Comparison of ENCODE assay signal across 9 mouse cellular contexts in the genomic region with DNA sequence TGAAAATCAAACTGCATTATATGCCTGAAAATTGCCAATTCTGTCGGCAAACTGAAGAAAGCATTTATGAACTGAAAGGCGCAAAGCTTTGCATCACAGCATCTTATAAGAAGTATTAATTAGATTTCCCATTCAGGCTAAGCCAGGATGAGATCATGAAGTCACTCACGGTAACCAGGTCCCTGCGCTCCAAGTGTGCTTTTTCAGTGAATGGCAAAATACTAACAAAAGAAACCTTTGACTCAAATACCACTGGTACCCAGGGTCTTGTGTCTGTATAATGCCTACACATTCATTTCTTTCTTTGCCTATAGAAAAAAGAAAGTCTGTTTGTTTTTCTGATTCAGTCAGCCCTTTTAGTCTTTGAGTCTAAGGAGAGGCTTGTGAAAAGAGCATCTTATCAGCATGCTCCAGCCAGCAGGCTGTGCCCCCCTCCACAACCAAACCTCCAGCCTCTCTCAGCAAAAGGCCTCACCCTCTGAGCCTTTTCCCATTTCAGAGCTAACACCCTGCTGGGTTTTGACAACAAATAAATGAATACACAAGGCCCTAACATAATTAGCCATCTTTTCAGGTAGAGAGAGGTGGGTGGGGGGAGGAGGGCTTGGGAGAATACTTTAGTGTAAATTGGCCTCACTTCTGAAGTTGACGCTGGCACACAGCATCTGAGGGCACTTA.
DNase-seq lines count a peak whose midpoint lies in the region; ATAC-seq lines count a peak whose summit lies in the region.
"Had no signal": no experiment of that assay in that cellular context is flagged by ENCODE, and none has a peak within 500 bp of the region (broad histone marks: within the 10 kb centered on the region; RNA-seq: fewer than 3 reads in every experiment).

No protein-coding gene starts in this region.

- no peaks in the 10 kb centered on the region for H3K27me3 ChIP-seq in heart, embryonic 10.5 days (ENCODE audit: insufficient read depth, poor library complexity, severe bottlenecking)
- H3K27me3 ChIP-seq in hindbrain, embryonic 10.5 days (ENCODE audit: insufficient read depth, poor library complexity, severe bottlenecking), result peaks cover 41% of the 10 kb centered on the region
- H3K27me3 ChIP-seq: CH12.LX had no signal

- peak overlapping the region; percentile 99 for H3K27ac ChIP-seq in heart, embryonic 10.5 days
- H3K27ac ChIP-seq in hindbrain, embryonic 10.5 days, result peak overlapping the region; percentile 98

- ATAC-seq in megakaryocyte-erythroid progenitor cell, adult 5-6 weeks (replicated peaks; ENCODE audit: low FRiP score, low TSS enrichment, poor library complexity, severe bottlenecking), result peak; percentile 78
- no peak for ATAC-seq in activated CD4-positive, CD25-positive, alpha-beta regulatory T cell, adult 4 months

- H3K4me3 ChIP-seq in heart, embryonic 10.5 days, result peak overlapping the region; percentile 94
- peak overlapping the region; percentile 97 for H3K4me3 ChIP-seq in hindbrain, embryonic 10.5 days

- 49% methylated on average over 5 of the region's 5 CpGs for WGBS in heart, embryonic 10.5 days
- WGBS in hindbrain, embryonic 10.5 days, result 26% methylated on average over 5 of the region's 5 CpGs

- intact Hi-C loops in heart, postnatal 36 days (cut with DNase I), result no loop called here

- no peaks in the 10 kb centered on the region for H3K9me3 ChIP-seq in heart, embryonic 10.5 days
- H3K9me3 ChIP-seq in hindbrain, embryonic 10.5 days, result no peaks in the 10 kb centered on the region

- peak; percentile 79 for DNase-seq in heart, embryonic 10.5 days (ENCODE audit: low spot score)
- DNase-seq in heart, postnatal 36 days, result no peak
- peak; percentile 40 for DNase-seq in NIH3T3 (ENCODE audit: low read depth)
- DNase-seq in hindbrain, embryonic 10.5 days (ENCODE audit: low spot score), result peak; percentile 25
- no peak for DNase-seq in layer of hippocampus, adult 8-10 months (ENCODE audit: low spot score in 2 of 2)
- DNase-seq in left cerebral cortex, adult 11 months (ENCODE audit: low spot score), result no peak

- H3K4me1 ChIP-seq in heart, embryonic 10.5 days, result peaks cover 76% of the 10 kb centered on the region
- H3K4me1 ChIP-seq in hindbrain, embryonic 10.5 days (replicated peaks), result peaks cover 71% of the 10 kb centered on the region

- H3K36me3 ChIP-seq in heart, embryonic 10.5 days, result peaks cover 5% of the 10 kb centered on the region
- H3K36me3 ChIP-seq in hindbrain, embryonic 10.5 days, result no peaks in the 10 kb centered on the region

Comparison
In these comparisons a context has a peak if more than half of its experiments do, and no peak if none do; other contexts are left out.
1. DNase-seq: peak in heart, embryonic 10.5 days (single experiment), NIH3T3 (single experiment) and hindbrain, embryonic 10.5 days (single experiment); none in heart, postnatal 36 days (0 of 2), layer of hippocampus, adult 8-10 months (0 of 2) and left cerebral cortex, adult 11 months (single experiment).